ENCODE assay signal across 15 mouse cellular contexts in genomic region chr1:183188115-183189013, GRCm38 (mm10). TPM values are rescaled to one million over a fixed set of nuclear protein-coding genes. Genes with fewer than 3 reads are reported as not detected.
DNase-seq lines count a peak whose midpoint lies in the region.
"Had no signal": no experiment of that assay in that cellular context is flagged by ENCODE, and none has a peak within 500 bp of the region (broad histone marks: within the 10 kb centered on the region; RNA-seq: fewer than 3 reads in every experiment).

No protein-coding gene starts in this region.

- H3K4me3 ChIP-seq in limb, embryonic 10.5 days, result 0 out of 2 replicates have a peak overlapping the region, but pooled peaks have one; percentile 19
- H3K4me3 ChIP-seq: forebrain, embryonic 13.5 days; midbrain, embryonic 12.5 days had no signal

- H3K36me3 ChIP-seq in limb, embryonic 10.5 days, result peaks cover 3% of the 10 kb centered on the region; the same call in 1 of the 2 replicates
- H3K36me3 ChIP-seq: midbrain, embryonic 12.5 days had no signal

- peaks cover 95% of the 10 kb centered on the region for H3K4me1 ChIP-seq in limb, embryonic 10.5 days

- H3K27me3 ChIP-seq in limb, embryonic 10.5 days (ENCODE audit: low read depth, poor library complexity, severe bottlenecking), result no peaks in the 10 kb centered on the region
- H3K27me3 ChIP-seq: forebrain, embryonic 13.5 days; midbrain, embryonic 12.5 days had no signal

- no peaks in the 10 kb centered on the region for H3K9me3 ChIP-seq in limb, embryonic 10.5 days (replicated peaks)
- H3K9me3 ChIP-seq: forebrain, embryonic 13.5 days; midbrain, embryonic 12.5 days had no signal

- 48% methylated on average over 20 of the region's 20 CpGs for WGBS in limb, embryonic 10.5 days

- H3K27ac ChIP-seq in limb, embryonic 10.5 days, result peak overlapping the region; percentile 83
- H3K27ac ChIP-seq: forebrain, embryonic 13.5 days; hindbrain, postnatal 0 days; kidney, postnatal 0 days; midbrain, embryonic 12.5 days; stomach, postnatal 0 days had no signal

- peak; percentile 23 for DNase-seq in gastrocnemius, adult 18-20 months (ENCODE audit: low spot score)
- DNase-seq in gastrocnemius, adult 8-10 months (ENCODE audit: low spot score in 2 of 2), result no peak
- peak; percentile 36 for DNase-seq in embryo, embryonic 9.5 days (ENCODE audit: extremely low spot score)
- DNase-seq in heart, adult 9 months (ENCODE audit: low spot score in 2 of 2), result peak; percentile 18 to 35
- no peak for DNase-seq in limb, embryonic 10.5 days (ENCODE audit: low spot score)
- DNase-seq in yolk sac, embryonic 10.5 days (ENCODE audit: low spot score), result no peak
- no peak for DNase-seq in right cerebral cortex, postnatal 4 days
- no peak for DNase-seq in Muller cell, postnatal 12 days (ENCODE audit: inconsistent ontology term)
- DNase-seq: cerebellum, adult 11 months; spleen, adult 18-20 months had no signal

RNA-seq across cellular contexts. Expression of gene Disp1, which starts 33.0 kb away (rescaled TPM):
- total RNA-seq in gastrocnemius, adult 18-20 months (2021), result 1 to 10 TPM; 2.3 to 3.3 TPM
- 1 to 10 TPM; 1.8 to 2.9 (median 2.2) TPM for total RNA-seq in gastrocnemius, adult 8-10 months (2022)
- 21.8 and 23.1 TPM in 2 replicates for polyA plus RNA-seq in limb, embryonic 10.5 days (2016; fragmentation: Nextera tagmentation; extraction: Ambion mirVana)

Comparison
In these comparisons a context has a peak if more than half of its experiments do, and no peak if none do; other contexts are left out.
1. DNase-seq: peak in gastrocnemius, adult 18-20 months (single experiment), embryo, embryonic 9.5 days (single experiment) and heart, adult 9 months (2 of 2); none in gastrocnemius, adult 8-10 months (0 of 2), limb, embryonic 10.5 days (single experiment), yolk sac, embryonic 10.5 days (single experiment), right cerebral cortex, postnatal 4 days (single experiment) and Muller cell, postnatal 12 days (single experiment).